Mouse (Mus musculus): Measurements from ENCODE around the gene Ddx20.

DNA sequence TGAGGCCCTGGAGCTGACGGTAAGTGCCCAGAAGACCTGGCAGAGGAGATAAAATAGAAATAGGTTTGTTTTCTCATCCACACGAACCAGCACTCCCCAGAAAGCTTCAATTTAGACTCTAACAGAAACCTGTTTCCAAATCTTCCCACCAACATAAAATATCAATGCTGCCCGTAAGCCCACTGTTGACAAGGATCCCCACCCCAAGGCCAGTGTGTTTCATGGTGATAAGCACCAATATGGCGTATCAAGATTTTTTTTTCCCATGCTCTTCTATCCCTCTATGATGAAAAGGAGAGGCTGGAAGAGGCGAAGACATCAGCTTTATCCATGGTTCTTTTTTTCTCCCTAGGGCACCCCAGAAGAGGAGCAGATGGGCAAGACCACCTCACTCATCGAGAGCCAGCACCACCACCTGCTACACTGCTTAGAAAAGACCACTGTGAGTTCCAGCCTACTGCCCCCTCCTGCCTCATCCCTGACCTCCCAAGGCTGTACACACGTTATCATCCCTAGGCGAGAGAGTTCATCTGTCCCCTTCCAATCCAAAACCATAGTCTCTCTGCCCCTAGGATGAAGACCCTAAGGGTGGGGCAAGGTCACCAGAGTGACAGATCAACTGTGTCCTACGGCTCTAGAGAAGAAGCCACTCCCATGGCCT lies 22.1 kb downstream of the Ddx20 start:
- TF ChIP-seq CTCF (IDR thresholded peaks at IDR 0.05; ENCODE audit: low read depth), result no peak
- no peak for TF ChIP-seq EP300 (IDR thresholded peaks at IDR 0.05; ENCODE audit: low read depth)
